Mouse (Mus musculus) common myeloid progenitor, adult 5-6 weeks (primary cell): Measurements from ENCODE around the gene Papolg. TPM values are rescaled to one million over a fixed set of nuclear protein-coding genes. Genes with fewer than 3 reads are reported as not detected.
"Not testable (repeated sequence)": the region's sequence is repeated elsewhere in the genome, so short reads cannot be mapped to it uniquely, and the experiment has no call there.

ENCODE experiments used
- ATAC-seq: replicated peaks from 2 replicates; pipeline ENCODE4 v1.8.0; 2016; ENCODE audit warnings: low read depth, mild to moderate bottlenecking, moderate TSS enrichment, inconsistent platforms; ENCODE audit not compliant: poor library complexity, severe bottlenecking
- total RNA-seq: library from RNA; stranded (forward); fragments of 200-1000, 187-1606 nt; gene quantifications from 2 replicates; pipeline ENCODE4 v1.2.3, GENCODE M21; 2017

Gene Papolg
- 20.8 and 26.6 TPM in 2 replicates for total RNA-seq

GRCm38 (mm10) chr11:23895060-23895426, at the start of gene Papolg:
Gene Papolg, minus strand, starts transcription at chr11:23895253.
- peak; percentile 99 for ATAC-seq

DNA sequence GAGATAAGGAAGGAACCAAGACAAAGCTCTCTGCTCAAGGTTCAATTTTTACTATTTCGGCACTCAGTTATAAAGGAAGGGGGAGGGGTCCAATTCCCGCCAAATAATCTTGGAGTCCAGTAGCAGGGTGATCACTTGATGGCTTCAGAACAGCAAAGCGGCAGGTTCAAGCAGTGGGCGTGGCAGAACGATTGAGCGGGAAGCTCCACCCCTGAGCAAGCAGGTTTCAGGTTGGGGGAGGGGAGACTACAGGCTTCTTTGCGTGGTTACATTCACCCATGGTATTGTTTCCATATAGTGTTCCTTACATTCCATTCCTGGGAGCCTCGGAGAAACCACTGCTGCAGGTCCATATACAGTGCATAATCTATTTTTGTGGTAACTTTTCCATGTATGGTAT, 33.1 kb upstream of the Papolg start:
- not testable (repeated sequence) for ATAC-seq

DNA sequence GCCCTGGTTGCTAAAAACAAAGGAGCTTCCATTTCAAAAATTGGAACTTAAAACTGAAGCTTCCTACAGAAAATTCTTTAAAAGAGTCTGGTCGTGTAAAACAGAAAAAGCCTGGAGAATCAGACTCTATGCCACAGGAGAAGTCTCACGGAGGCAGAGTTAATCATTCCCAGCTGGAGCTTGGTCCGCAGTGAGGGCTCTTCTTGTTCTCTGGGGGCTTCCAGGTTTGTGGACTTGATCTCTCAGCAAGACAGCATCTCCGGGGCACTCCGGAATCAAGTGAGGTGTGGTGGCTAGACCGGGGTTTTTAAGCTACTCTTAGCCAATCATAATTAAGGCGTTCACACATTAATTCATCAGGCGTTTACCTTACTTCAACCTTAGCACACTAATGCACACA, 32.6 kb upstream of the Papolg start:
- ATAC-seq = no peak

GRCm38 (mm10) chr11:23913824-23914223, 18.8 kb upstream of the Papolg start:
- ATAC-seq = not testable (repeated sequence)

- no peak for ATAC-seq
These were observed 8.9 kb upstream of the Papolg start for GRCm38 (mm10) chr11:23903909-23904308.

DNA sequence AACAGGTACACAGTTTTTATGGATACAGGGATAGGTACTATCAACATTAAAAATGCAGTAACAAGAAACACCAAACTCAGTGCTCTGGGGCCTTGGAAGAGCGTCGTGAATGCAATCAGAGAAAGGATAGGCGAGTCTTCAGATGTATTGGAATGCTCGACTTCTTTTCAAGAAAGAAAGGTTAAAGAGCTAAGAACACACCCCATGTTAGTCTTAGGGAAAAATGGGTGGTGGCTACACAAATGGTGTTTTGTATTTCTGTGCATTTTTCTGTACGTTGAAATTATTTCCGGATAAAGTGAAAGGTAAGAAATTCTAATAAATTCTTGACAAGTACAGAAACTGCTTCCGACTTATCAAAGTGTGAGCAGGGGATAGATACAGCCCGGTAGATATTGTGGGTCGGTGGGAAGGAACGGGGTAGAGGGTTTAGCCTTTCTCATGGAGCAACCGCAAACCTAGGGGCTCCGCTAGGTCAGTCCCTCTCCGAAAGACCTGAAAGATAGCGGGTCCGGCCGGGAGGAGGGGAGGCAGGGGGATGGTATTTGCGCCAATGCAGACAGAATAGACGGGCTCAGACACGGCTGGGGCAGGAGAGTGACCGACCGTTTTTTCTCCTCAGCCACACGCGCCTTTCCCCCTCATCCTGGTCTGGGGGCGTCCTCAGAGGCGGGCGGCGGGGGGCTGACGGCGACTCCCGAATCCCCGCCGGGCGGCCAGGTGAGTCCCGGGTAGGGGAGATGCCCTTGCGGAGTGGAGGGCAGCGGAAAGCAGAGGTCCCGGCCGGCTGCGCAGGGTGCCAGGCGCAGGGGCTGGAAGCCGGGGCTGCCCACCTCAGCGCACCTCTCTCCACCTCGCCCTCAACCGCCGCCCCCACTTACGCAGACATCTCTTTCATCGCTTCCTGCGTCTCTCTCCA, 653 bp downstream of the Papolg start:
- ATAC-seq = peak; percentile 79

DNA sequence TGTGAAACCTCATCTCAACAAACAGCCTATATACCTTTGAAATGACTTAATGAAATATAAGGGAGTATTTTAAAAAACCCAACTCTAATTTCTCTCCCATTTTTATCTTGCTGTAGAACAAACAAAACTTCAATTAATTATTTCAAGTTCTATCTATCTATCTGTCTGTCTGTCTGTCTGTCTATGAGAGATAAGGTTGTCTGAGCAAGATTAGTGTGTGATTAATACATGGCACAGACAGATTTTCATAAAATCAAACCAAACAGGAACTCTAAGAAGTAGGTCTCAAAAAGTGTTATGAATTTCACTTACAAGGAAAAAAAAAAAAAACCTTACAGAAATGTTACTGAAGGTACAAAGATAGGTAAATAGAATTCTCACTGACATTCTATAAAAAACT, 1.5 kb downstream of the Papolg start:
- no peak for ATAC-seq

DNA sequence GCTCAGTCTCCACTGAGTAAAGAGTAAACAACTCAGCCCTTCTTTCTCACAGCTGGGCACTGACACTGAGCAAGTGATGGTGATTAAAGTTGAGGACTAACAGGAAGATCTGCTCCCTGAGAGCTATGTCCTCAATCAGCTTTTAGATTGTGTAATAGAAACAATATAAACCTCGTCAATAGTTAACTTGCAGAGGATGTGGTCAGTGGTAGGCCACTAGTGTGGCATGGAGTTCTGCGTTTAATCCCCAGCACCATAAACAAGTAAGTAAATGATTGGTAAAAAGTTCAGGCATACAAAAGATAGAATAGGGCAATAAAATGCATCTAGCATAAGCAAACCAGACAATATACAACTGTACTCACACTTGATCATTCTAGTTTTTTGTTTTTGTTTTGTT, 30.7 kb downstream of the Papolg start:
- ATAC-seq = no peak

- no peak for ATAC-seq
These were observed 38.3 kb downstream of the Papolg start for GRCm38 (mm10) chr11:23856723-23857112.

GRCm38 (mm10) chr11:23856054-23856722, 38.9 kb downstream of the Papolg start:
- ATAC-seq = no peak

GRCm38 (mm10) chr11:23855182-23855802, 39.8 kb downstream of the Papolg start:
- ATAC-seq = peak; percentile 98

GRCm38 (mm10) chr11:23853306-23853705, 41.7 kb downstream of the Papolg start:
- ATAC-seq = no peak

- peak; percentile 88 for ATAC-seq
These were observed 48.8 kb downstream of the Papolg start for GRCm38 (mm10) chr11:23846016-23846815.

- peak; percentile 70 for ATAC-seq
These were observed 71.8 kb downstream of the Papolg start for GRCm38 (mm10) chr11:23823244-23823643.

GRCm38 (mm10) chr11:23821652-23822051, 73.4 kb downstream of the Papolg start:
- peak; percentile 83 for ATAC-seq

DNA sequence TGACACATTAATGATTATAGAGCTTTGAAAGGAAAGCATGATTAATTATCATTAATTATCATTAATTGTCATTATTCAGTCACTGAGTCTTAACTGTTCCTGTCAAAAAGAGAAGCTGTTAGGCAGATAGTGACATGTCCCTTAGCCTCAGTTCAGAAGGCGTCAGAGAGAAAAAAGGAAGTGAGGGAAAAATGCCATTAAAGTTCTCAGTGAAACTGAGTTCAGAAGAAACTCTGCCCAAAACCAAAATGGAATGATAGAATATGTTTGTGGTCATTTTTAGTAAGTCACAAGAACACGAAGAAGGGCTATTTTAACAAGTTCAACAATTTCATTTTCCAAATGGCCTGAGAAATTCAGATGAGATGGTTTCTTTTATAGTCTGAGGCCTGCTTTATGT, 74.1 kb downstream of the Papolg start:
- peak; percentile 54; the same call in 1 of the 2 replicates for ATAC-seq

- 0 out of 2 replicates have a peak, but pooled peaks have one; percentile 16 for ATAC-seq
These were observed 76.3 kb downstream of the Papolg start for GRCm38 (mm10) chr11:23818745-23819144.
